Comparison of ENCODE assay signal across 25 mouse cellular contexts in genomic region chr19:37145846-37146245, GRCm38 (mm10).
DNase-seq lines count a peak whose midpoint lies in the region; ATAC-seq and TF ChIP-seq lines count a peak whose summit lies in the region.
"Had no signal": no experiment of that assay in that cellular context is flagged by ENCODE, and none has a peak within 500 bp of the region (broad histone marks: within the 10 kb centered on the region; RNA-seq: fewer than 3 reads in every experiment).

No protein-coding gene starts in this region.

- H3K27ac ChIP-seq in gastrocnemius, adult 2 months, result peak overlapping the region; percentile 28; the same call in 1 of the 2 replicates
- peak overlapping the region; percentile 15; the same call in 1 of the 2 replicates for H3K27ac ChIP-seq in heart, embryonic 15.5 days
- H3K27ac ChIP-seq in heart, embryonic 10.5 days, result no peak overlapping the region
- no peak overlapping the region for H3K27ac ChIP-seq in midbrain, embryonic 11.5 days (ENCODE audit: low read depth, low read length)
- no peak overlapping the region for H3K27ac ChIP-seq in midbrain, embryonic 10.5 days (replicated peaks)
- H3K27ac ChIP-seq: forebrain, embryonic 10.5 days; forebrain, embryonic 13.5 days; hindbrain, embryonic 14.5 days; hindbrain, postnatal 0 days had no signal

- no peak for TF ChIP-seq CTCF in gastrocnemius, adult 2 months (IDR thresholded peaks at IDR 0.05)

- ATAC-seq in heart, embryonic 15.5 days (replicated peaks; ENCODE audit: insufficient number of reproducible peaks, insufficient read depth, low FRiP score, low read depth), result no peak
- no peak for ATAC-seq in midbrain, embryonic 11.5 days (ENCODE audit: low FRiP score)
- ATAC-seq: forebrain, embryonic 13.5 days; forebrain, embryonic 16.5 days; hindbrain, postnatal 0 days; inflammation-experienced regulatory T-cells, adult 6 months; intestine, embryonic 16.5 days had no signal

- no peak overlapping the region for H3K9ac ChIP-seq in heart, embryonic 15.5 days
- H3K9ac ChIP-seq in midbrain, embryonic 11.5 days (ENCODE audit: low read length), result no peak overlapping the region
- H3K9ac ChIP-seq: forebrain, embryonic 13.5 days; hindbrain, embryonic 14.5 days had no signal

- peaks cover 33% of the 10 kb centered on the region for H3K4me1 ChIP-seq in heart, embryonic 15.5 days (replicated peaks)
- peaks cover 22% of the 10 kb centered on the region for H3K4me1 ChIP-seq in heart, embryonic 10.5 days
- H3K4me1 ChIP-seq in midbrain, embryonic 11.5 days (ENCODE audit: control insufficient read depth, insufficient read depth, low read length), result no peaks in the 10 kb centered on the region
- no peaks in the 10 kb centered on the region for H3K4me1 ChIP-seq in midbrain, embryonic 10.5 days
- H3K4me1 ChIP-seq: forebrain, embryonic 10.5 days; forebrain, embryonic 13.5 days had no signal

- H3K4me2 ChIP-seq in heart, embryonic 15.5 days, result no peak overlapping the region
- no peak overlapping the region for H3K4me2 ChIP-seq in midbrain, embryonic 11.5 days
- H3K4me2 ChIP-seq: forebrain, embryonic 13.5 days; hindbrain, embryonic 14.5 days had no signal

- 91% methylated on average over 1 of the region's 1 CpGs for WGBS in heart, embryonic 15.5 days
- 84% methylated on average over 1 of the region's 1 CpGs for WGBS in heart, embryonic 10.5 days
- WGBS in midbrain, embryonic 11.5 days, result 87% methylated on average over 1 of the region's 1 CpGs
- WGBS in midbrain, embryonic 10.5 days, result 91% methylated on average over 1 of the region's 1 CpGs

- no peak for DNase-seq in gastrocnemius, adult 2 months
- no peak for DNase-seq in gastrocnemius, postnatal 4 days (ENCODE audit: low spot score in 2 of 2)
- no peak for DNase-seq in heart, embryonic 10.5 days (ENCODE audit: low spot score)
- DNase-seq in midbrain, embryonic 11.5 days (ENCODE audit: low spot score, missing footprints), result peak; percentile 69
- DNase-seq in midbrain, embryonic 10.5 days (ENCODE audit: low spot score), result no peak
- DNase-seq in lung, adult 18-20 months, result no peak
- no peak for DNase-seq in left cerebral cortex, postnatal 14 days (ENCODE audit: low spot score in 2 of 2)
- DNase-seq: adrenal gland, postnatal 10 days; adrenal gland, postnatal 36 days; cerebellum, adult 18-20 months; cerebellum, adult 9-10 months; cerebellum, postnatal 14 days; gastrocnemius, postnatal 14 days; heart, adult 18-20 months; heart, postnatal 10 days; heart, postnatal 4 days; kidney, adult 18-20 months had no signal

- no peaks in the 10 kb centered on the region for H3K27me3 ChIP-seq in heart, embryonic 15.5 days
- H3K27me3 ChIP-seq in heart, embryonic 10.5 days (ENCODE audit: insufficient read depth, poor library complexity, severe bottlenecking), result no peaks in the 10 kb centered on the region
- H3K27me3 ChIP-seq in midbrain, embryonic 11.5 days (ENCODE audit: control insufficient read depth, insufficient read depth, low read length), result no peaks in the 10 kb centered on the region
- no peaks in the 10 kb centered on the region for H3K27me3 ChIP-seq in midbrain, embryonic 10.5 days (ENCODE audit: low read depth, poor library complexity, severe bottlenecking)
- H3K27me3 ChIP-seq: forebrain, embryonic 13.5 days had no signal

- no peaks in the 10 kb centered on the region for H3K9me3 ChIP-seq in heart, embryonic 15.5 days (replicated peaks)
- no peaks in the 10 kb centered on the region for H3K9me3 ChIP-seq in heart, embryonic 10.5 days
- no peaks in the 10 kb centered on the region for H3K9me3 ChIP-seq in midbrain, embryonic 11.5 days (ENCODE audit: control insufficient read depth, low read length)
- H3K9me3 ChIP-seq in midbrain, embryonic 10.5 days (replicated peaks), result no peaks in the 10 kb centered on the region
- H3K9me3 ChIP-seq: forebrain, embryonic 10.5 days; forebrain, embryonic 13.5 days had no signal

- intact Hi-C loops in gastrocnemius, adult 2 months (cut with DNase I), result no loop called here
- intact Hi-C loops in left cerebral cortex, postnatal 14 days (cut with DNase I), result no loop called here

- H3K4me3 ChIP-seq in gastrocnemius, adult 2 months, result no peak overlapping the region
- no peak overlapping the region for H3K4me3 ChIP-seq in heart, embryonic 15.5 days
- H3K4me3 ChIP-seq in heart, embryonic 10.5 days, result no peak overlapping the region
- H3K4me3 ChIP-seq in midbrain, embryonic 11.5 days (ENCODE audit: low read depth, low read length), result no peak overlapping the region
- H3K4me3 ChIP-seq in midbrain, embryonic 10.5 days, result no peak overlapping the region
- H3K4me3 ChIP-seq: forebrain, embryonic 10.5 days; forebrain, embryonic 13.5 days had no signal

- no peaks in the 10 kb centered on the region for H3K36me3 ChIP-seq in heart, embryonic 15.5 days
- H3K36me3 ChIP-seq in heart, embryonic 10.5 days, result no peaks in the 10 kb centered on the region
- H3K36me3 ChIP-seq in midbrain, embryonic 11.5 days (ENCODE audit: control insufficient read depth, insufficient read depth, low read length), result no peaks in the 10 kb centered on the region
- H3K36me3 ChIP-seq in midbrain, embryonic 10.5 days, result no peaks in the 10 kb centered on the region
- H3K36me3 ChIP-seq: forebrain, embryonic 10.5 days had no signal

Comparison
In these comparisons a context has a peak if more than half of its experiments do, and no peak if none do; other contexts are left out.
1. H3K27ac ChIP-seq: peak in gastrocnemius, adult 2 months (single experiment) and heart, embryonic 15.5 days (single experiment); none in heart, embryonic 10.5 days (single experiment), midbrain, embryonic 11.5 days (single experiment) and midbrain, embryonic 10.5 days (single experiment).